Mouse (Mus musculus): ENCODE results near the gene Mettl7b. TPM values are rescaled to one million over a fixed set of nuclear protein-coding genes. Genes with fewer than 3 reads are reported as not detected.

The Mettl7b gene
- total RNA-seq, 2 experiments from 2014 or later: 0.16 TPM; not detected in 1

- intact Hi-C loops (cut with DNase I; ENCODE audit: low total_unique reads): loop anchor here (10.0 kb wide), 1 partner anchor 114 kb away; no protein-coding TSS in a partner anchor
Observed at GRCm38 (mm10) chr10:128958340-128958739, 2.4 kb downstream of the Mettl7b start.

DNA sequence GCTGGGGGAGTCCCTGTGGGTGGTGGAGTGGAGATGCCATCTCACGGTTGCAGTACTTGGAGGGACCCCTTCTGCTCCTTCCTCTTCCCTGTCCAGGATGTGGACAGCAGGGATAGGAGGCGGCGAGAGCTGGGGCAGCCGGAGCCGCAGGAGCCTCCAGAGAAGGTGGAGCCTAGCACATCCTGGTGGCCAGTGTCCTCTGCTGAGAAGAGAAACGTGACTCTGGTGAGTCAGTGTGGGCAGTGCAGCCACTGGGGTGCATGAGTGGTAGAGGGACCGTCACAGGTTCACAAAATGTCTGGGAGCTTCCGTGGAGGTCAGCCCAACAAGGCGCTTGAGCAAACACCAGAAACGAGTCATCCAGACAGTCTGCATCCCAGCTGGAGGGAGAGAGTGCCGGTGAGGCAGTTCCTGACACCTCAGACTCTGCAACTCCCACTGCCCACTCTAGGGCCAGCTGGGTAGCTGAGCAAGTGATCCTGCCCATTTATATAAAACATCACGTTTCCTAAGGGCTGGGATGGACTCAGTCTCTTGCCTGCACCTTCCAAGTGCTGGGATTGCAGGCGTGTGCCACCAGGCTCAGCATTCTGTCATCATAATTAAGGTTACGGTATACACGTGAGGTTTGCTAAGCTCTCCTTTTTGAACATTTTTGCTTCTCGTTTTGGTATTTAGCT, 10.4 kb downstream of the Mettl7b start:
- intact Hi-C loops (cut with DNase I; ENCODE audit: low total_unique reads): loop anchor here (10.0 kb wide), 1 partner anchor 106 kb away; no protein-coding TSS in a partner anchor
- DNase-seq: no peak

More at GRCm38 (mm10) chr10:128958340-128958739, 2.4 kb downstream of the Mettl7b start:
- no peak for DNase-seq

DNA sequence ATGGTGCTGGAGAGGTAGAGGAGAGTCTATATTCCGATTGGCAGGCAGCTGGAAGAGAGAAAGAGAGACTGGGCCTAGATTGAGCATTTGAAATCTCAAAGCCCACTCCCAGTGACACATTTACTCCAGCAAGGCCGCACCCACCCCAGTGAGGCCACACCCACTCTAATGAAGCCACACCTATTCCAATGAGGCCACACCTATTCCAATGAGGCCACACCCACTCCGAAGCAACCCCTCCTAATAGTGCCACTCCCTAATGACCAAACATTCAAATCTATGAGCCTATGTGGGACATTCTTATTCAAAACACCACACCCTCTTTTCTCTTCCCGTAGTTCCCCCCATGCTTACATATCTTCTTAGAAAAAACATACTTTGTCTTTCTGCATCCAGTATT, 13.3 kb downstream of the Mettl7b start:
- intact Hi-C loops (cut with DNase I; ENCODE audit: low total_unique reads): loop anchor here (5.0 kb wide), 1 partner anchor 35 kb away; no protein-coding TSS in a partner anchor
- no peak for DNase-seq

- intact Hi-C loops (cut with DNase I; ENCODE audit: low total_unique reads): loop anchor here (5.0 kb wide), 1 partner anchor 33 kb away; no protein-coding TSS in a partner anchor
- peak; percentile 72 for DNase-seq
Observed at GRCm38 (mm10) chr10:128945675-128946074, 15.1 kb downstream of the Mettl7b start.

DNA sequence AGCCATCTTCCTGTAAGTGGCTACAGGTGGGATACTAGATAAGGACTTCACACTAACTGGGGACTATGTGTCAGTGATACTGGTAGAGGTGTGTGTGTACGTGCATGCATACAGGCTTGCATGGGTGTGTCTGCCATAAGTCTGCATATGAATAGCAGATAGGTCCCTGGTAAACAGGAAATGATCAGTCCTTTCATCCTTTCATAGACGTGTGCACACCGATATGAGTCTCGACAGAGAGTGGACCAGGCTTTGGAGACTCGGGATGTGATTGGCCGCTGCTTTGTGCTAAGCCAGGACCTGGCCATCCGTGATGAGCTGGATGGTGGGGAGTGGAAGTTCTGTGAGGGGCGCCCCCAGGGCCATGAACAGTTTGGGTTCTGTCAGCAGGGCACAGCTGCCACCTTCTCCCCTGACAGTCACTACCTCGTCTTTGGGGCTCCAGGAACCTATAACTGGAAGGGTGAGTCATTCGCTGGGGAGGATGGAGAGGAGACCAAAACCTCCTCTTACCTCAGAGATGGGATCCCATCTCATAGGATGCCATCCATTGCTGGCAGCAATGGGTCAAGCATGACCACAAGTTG, 20.2 kb downstream of the Mettl7b start:
- intact Hi-C loops (cut with DNase I; ENCODE audit: low total_unique reads): no loop called here
- no peak for DNase-seq

DNA sequence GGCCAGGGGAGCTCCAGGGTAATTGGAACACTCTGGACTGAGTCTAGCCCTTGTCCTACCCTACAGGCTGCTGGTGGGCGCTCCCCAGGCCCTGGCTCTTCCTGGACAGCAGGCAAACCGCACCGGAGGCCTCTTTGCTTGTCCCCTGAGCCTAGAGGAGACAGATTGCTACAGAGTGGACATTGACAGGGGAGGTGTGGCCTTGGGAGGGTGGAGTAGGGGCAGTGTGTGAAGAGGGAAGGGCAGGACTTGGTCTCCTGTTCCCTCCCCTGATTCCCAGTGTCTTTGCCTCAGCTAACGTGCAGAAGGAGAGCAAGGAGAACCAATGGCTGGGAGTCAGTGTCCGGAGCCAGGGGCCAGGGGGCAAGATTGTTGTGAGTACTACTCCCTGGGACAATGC, 21.8 kb downstream of the Mettl7b start:
- intact Hi-C loops (cut with DNase I; ENCODE audit: low total_unique reads): no loop called here
- DNase-seq: no peak

DNA sequence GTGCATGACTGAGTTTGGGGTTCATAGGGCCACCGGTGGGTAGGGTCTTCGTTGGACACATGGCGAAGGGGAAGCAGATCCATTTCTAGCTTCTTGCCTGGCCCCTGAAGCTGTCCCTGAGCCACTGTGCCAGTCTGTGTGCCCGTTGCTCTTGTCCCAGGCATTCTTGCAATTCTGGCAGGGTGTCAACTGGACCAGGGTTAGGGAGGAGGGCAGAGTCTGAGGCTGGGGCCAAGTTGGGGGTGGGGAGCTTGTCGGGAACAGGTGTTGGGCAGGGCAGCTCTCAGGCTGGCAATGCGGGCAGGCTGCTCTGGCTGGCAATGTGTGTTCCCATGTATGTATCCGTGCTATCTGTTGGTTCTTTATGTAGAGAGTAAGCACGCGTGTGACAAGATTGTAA, 22.3 kb downstream of the Mettl7b start:
- intact Hi-C loops (cut with DNase I; ENCODE audit: low total_unique reads): no loop called here
- DNase-seq: peak; percentile 93

- intact Hi-C loops (cut with DNase I; ENCODE audit: low total_unique reads): no loop called here
- peak; percentile 79 for DNase-seq
Observed at GRCm38 (mm10) chr10:128937756-128938390, 22.9 kb downstream of the Mettl7b start.

- DNase-seq: peak; percentile 66
Observed at GRCm38 (mm10) chr10:128935826-128936440, 24.9 kb downstream of the Mettl7b start.

GRCm38 (mm10) chr10:128934997-128935787, 25.6 kb downstream of the Mettl7b start:
- DNase-seq: no peak

More at GRCm38 (mm10) chr10:128935826-128936440, 24.9 kb downstream of the Mettl7b start:
- intact Hi-C loops (cut with DNase I; ENCODE audit: low total_unique reads): no loop called here

GRCm38 (mm10) chr10:128933976-128934721, 26.6 kb downstream of the Mettl7b start:
- intact Hi-C loops (cut with DNase I; ENCODE audit: low total_unique reads): no loop called here
- no peak for DNase-seq

More at GRCm38 (mm10) chr10:128934997-128935787, 25.6 kb downstream of the Mettl7b start:
- intact Hi-C loops (cut with DNase I; ENCODE audit: low total_unique reads): no loop called here

DNA sequence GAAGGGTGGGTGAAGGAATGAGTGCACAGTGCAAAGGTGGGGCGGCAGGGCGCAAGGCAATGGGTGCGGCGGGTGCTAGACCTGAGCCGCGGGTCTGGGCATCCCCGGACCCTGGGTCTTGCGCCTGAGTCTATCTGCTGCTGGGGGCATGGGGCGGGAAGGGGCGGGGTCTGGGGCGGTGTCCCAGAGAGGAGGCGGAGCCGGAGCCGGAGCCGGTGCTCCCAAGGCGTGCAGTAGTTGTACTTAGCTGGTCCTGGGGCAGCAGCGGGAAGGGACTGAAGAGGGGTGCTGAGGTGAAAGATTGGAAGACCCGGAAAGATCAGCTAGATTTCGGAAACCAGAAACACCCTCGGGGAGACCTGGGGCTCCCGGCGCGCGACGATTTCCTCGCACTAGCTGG, 27.2 kb downstream of the Mettl7b start, which contains the start of gene Itga7:
Gene Itga7, plus strand, starts transcription at position 245 of the 400 bp plus-strand sequence.
- peak; percentile 58 for DNase-seq
- intact Hi-C loops (cut with DNase I; ENCODE audit: low total_unique reads): no loop called here

GRCm38 (mm10) chr10:128931441-128931840, 29.3 kb downstream of the Mettl7b start:
- intact Hi-C loops (cut with DNase I; ENCODE audit: low total_unique reads): no loop called here

GRCm38 (mm10) chr10:128929638-128930378, 31.0 kb downstream of the Mettl7b start:
- intact Hi-C loops (cut with DNase I; ENCODE audit: low total_unique reads): no loop called here

More at GRCm38 (mm10) chr10:128931441-128931840, 29.3 kb downstream of the Mettl7b start:
- no peak for DNase-seq

DNA sequence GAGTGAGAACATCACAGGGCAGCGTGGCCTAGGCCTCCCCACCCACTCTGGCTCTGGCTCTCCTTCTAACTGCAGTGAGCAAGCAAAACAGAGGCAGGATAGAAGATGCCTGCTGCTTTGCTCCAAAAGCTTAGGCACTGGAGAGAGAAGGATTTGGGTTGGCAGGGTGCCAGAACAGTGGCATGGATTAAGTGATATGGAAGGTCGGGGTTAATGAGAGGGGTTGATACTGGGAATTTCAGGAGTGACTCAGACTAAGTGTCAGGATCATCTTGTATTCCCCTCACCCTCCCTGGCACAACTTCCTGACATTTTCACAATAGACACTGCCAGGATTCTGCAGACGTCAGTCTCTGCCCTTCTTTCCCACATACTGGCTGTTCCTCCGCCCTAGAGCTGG, 32.4 kb downstream of the Mettl7b start:
- no peak for DNase-seq
- intact Hi-C loops (cut with DNase I; ENCODE audit: low total_unique reads): no loop called here

More at GRCm38 (mm10) chr10:128929638-128930378, 31.0 kb downstream of the Mettl7b start:
- DNase-seq: no peak

DNA sequence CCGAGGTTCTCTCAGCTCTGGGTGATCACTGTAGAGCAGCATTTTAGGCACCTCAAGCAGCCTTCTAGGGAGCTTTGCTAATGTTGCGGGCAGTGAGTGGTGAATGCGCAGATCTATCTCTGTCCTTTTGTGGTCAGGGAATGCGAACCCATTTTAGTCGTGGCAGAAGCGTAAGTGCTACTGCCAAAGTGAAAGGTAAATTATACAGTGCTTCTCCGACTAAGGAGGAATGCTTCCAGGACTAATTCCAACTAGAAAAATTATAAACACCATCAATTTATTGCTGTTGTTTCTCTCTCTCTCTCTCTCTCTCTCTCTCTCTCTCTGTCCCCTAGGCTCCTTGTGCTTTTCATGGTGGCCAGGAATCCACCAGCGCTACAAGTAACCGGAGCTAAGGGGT, 36.9 kb downstream of the Mettl7b start, which contains the start of gene Bloc1s1:
Gene Bloc1s1, minus strand, starts transcription at position 101 of the 400 bp plus-strand sequence.
- intact Hi-C loops (cut with DNase I; ENCODE audit: low total_unique reads): no loop called here
- DNase-seq: no peak

DNA sequence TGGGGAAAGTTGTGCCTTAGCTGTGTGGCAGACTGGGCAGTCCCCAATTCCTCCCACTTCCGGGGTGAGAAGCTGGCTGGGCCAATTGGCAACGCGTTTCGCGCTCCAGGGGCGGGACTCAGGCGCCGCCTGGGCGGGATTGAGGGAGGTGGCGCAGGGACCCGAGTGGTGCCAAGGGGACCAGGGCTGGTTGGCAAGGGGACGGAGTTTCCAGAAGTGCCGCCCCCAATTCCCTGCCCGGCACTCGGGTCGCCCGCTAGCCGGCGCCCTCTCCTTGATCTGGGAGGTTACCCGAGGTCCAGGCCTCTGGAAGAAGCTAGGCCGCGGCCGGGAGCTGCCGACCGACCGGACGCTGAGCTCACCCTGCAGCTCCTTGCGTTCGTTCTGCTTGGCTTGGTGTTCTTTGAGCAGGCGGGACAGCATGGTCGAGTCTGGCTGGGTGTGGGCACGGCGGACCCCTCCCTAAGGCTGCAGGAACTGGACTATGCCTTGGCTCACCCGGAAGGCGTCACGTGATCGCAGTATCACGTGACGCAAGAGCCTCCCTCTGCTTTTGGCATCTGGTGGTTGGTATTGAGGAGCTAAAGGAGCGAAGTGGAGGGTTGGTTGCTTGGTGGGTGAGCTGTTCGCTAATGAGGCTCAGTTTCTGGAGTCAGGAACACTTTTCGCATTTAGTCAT, 37.6 kb downstream of the Mettl7b start:
- intact Hi-C loops (cut with DNase I; ENCODE audit: low total_unique reads): no loop called here

More for the DNA sequence above, 37.6 kb downstream of the Mettl7b start:
- peak; percentile 97 for DNase-seq
